Mouse (Mus musculus) heart, adult 2 months (tissue): ENCODE data around the gene Dtymk.

ENCODE experiments used
- CTCF ChIP-seq: fragments of 200-600 bp; IDR thresholded peaks from 2 replicates; pipeline ENCODE4 v1.8.1; 2022; ENCODE audit warnings: antibody characterized with exemption, mild to moderate bottlenecking, moderate library complexity
- EP300 ChIP-seq: fragments of 200-500 bp; IDR thresholded peaks from 2 replicates; pipeline ENCODE4 v1.6.1; 2011; ENCODE audit warnings: low read depth, low read length, control low read depth; ENCODE audit not compliant: insufficient read depth
- POLR2A ChIP-seq: fragments of 200-500 bp; IDR thresholded peaks from 2 replicates; pipeline ENCODE4 v1.6.1; 2011; ENCODE audit warnings: mild to moderate bottlenecking, low read depth, low read length, control low read depth; ENCODE audit not compliant: insufficient read depth

- TF ChIP-seq CTCF, result no peak
- no peak for TF ChIP-seq POLR2A
- no peak for TF ChIP-seq EP300
Measured at GRCm38 (mm10) chr1:93751290-93751689, 50.4 kb downstream of the Dtymk start, which contains the start of gene Atg4b.
